Mouse (Mus musculus) c-Kit-positive CD71-positive TER-119-negative erythroid progenitor cells, embryonic 14.5 days (primary cell): ENCODE measurements around the gene Egfem1.

Source experiments
- DNase-seq: peaks from one replicate; pipeline ENCODE4 v3.0.0-alpha.2; 2013; ENCODE audit warnings: low read depth

The Egfem1 gene

GRCm38 (mm10) chr3:29081952-29082295, at the start of gene Egfem1:
Egfem1 (plus strand) TSS chr3:29082023.
- no peak for DNase-seq

- no peak for DNase-seq
Measured at GRCm38 (mm10) chr3:29033107-29033506, 48.7 kb upstream of the Egfem1 start.

- no peak for DNase-seq
Measured at GRCm38 (mm10) chr3:29036146-29036545, 45.7 kb upstream of the Egfem1 start.

GRCm38 (mm10) chr3:29036620-29037019, 45.2 kb upstream of the Egfem1 start:
- no peak for DNase-seq

- DNase-seq: no peak
Measured at GRCm38 (mm10) chr3:29040064-29040463, 41.8 kb upstream of the Egfem1 start.

- no peak for DNase-seq
Measured at GRCm38 (mm10) chr3:29046281-29046680, 35.5 kb upstream of the Egfem1 start.

- no peak for DNase-seq
Measured at GRCm38 (mm10) chr3:29047273-29047932, 34.4 kb upstream of the Egfem1 start.

- DNase-seq: no peak
Measured at GRCm38 (mm10) chr3:29063156-29063555, 18.7 kb upstream of the Egfem1 start.

- no peak for DNase-seq
Measured at GRCm38 (mm10) chr3:29068428-29069098, 13.3 kb upstream of the Egfem1 start.

- DNase-seq: no peak
Measured at GRCm38 (mm10) chr3:29071315-29071714, 10.5 kb upstream of the Egfem1 start.

GRCm38 (mm10) chr3:29081517-29081916, 306 bp upstream of the Egfem1 start:
- no peak for DNase-seq

- no peak for DNase-seq
Measured at GRCm38 (mm10) chr3:29082296-29082995, 623 bp downstream of the Egfem1 start.

- no peak for DNase-seq
Measured at GRCm38 (mm10) chr3:29082996-29083350, 1.1 kb downstream of the Egfem1 start.

GRCm38 (mm10) chr3:29098467-29098866, 16.6 kb downstream of the Egfem1 start:
- DNase-seq: no peak

GRCm38 (mm10) chr3:29106016-29106723, 24.3 kb downstream of the Egfem1 start:
- no peak for DNase-seq

GRCm38 (mm10) chr3:29107134-29107533, 25.3 kb downstream of the Egfem1 start:
- DNase-seq: no peak

- no peak for DNase-seq
Measured at GRCm38 (mm10) chr3:29110321-29110720, 28.5 kb downstream of the Egfem1 start.

GRCm38 (mm10) chr3:29114517-29114916, 32.7 kb downstream of the Egfem1 start:
- DNase-seq: no peak

- DNase-seq: no peak
Measured at GRCm38 (mm10) chr3:29117379-29117778, 35.6 kb downstream of the Egfem1 start.

GRCm38 (mm10) chr3:29122556-29122955, 40.7 kb downstream of the Egfem1 start:
- DNase-seq: no peak

- DNase-seq: no peak
Measured at GRCm38 (mm10) chr3:29132054-29132931, 50.5 kb downstream of the Egfem1 start.

GRCm38 (mm10) chr3:29134509-29134908, 52.7 kb downstream of the Egfem1 start:
- DNase-seq: no peak
